Mouse (Mus musculus) lung, embryonic 15.5 days (tissue): Measurements from ENCODE around the gene Gfpt2. TPM values are rescaled to one million over a fixed set of nuclear protein-coding genes. Genes with fewer than 3 reads are reported as not detected.

Experiments
- ATAC-seq: fragments of 200-750 bp; cut with Nextera tagmentation; 2 replicates; pipeline ENCODE4 v1.8.0; 2017; ENCODE audit warnings: moderate number of reproducible peaks, borderline replicate concordance; ENCODE audit not compliant: low FRiP score, low TSS enrichment; ENCODE audit errors: extremely low read depth
- H3K27ac ChIP-seq: fragments of 300-500 bp; sonication (generic); 2 replicates; pipeline ENCODE4 v1.5.1; 2015; ENCODE audit warnings: moderate library complexity, mild to moderate bottlenecking, inconsistent platforms
- H3K27me3 ChIP-seq: fragments of 300-500 bp; sonication (generic); 2 replicates; pipeline ENCODE4 v1.6.1; 2015; ENCODE audit warnings: inconsistent platforms
- H3K36me3 ChIP-seq: fragments of 300-500 bp; sonication (generic); 2 replicates; pipeline ENCODE4 v1.6.1; 2015; ENCODE audit warnings: inconsistent platforms
- H3K4me1 ChIP-seq: fragments of 300-500 bp; sonication (generic); 2 replicates; pipeline ENCODE4 v1.6.1; 2015; ENCODE audit warnings: inconsistent platforms
- H3K4me2 ChIP-seq: fragments of 300-500 bp; sonication (generic); 2 replicates; pipeline ENCODE4 v1.6.1; 2015; ENCODE audit warnings: inconsistent platforms, mild to moderate bottlenecking, moderate library complexity
- H3K4me3 ChIP-seq: fragments of 300-500 bp; sonication (generic); 2 replicates; pipeline ENCODE4 v1.5.1; 2015; ENCODE audit warnings: mild to moderate bottlenecking, inconsistent platforms
- H3K9ac ChIP-seq: fragments of 300-500 bp; sonication (generic); 2 replicates; pipeline ENCODE4 v1.6.1; 2015; ENCODE audit warnings: inconsistent platforms
- H3K9me3 ChIP-seq: fragments of 300-500 bp; sonication (generic); 2 replicates; pipeline ENCODE4 v1.6.1; 2016; ENCODE audit warnings: inconsistent platforms
- WGBS: fragments of 180-500 bp; shearing (Covaris S2); methylation state at CpG from one replicate; pipeline ENCODE4 v1.1.7; 2015; 5-methylcytosine and 5-hydroxymethylcytosine counted together
- microRNA-seq: library from miRNA; unstranded; fragments of <30 nt; microRNA quantifications from one replicate; pipeline ENCODE4, GENCODE M21; 2016
- polyA plus RNA-seq: library from polyadenylated mRNA; unstranded; fragments of >200 nt; fragmentation: Nextera tagmentation; extraction: Ambion mirVana; gene quantifications from 2 replicates; pipeline ENCODE4 v1.2.1, GENCODE M21; 2015

Gene Gfpt2
- polyA plus RNA-seq, 1 experiment from 2014 or later, result 10.6 TPM

DNA sequence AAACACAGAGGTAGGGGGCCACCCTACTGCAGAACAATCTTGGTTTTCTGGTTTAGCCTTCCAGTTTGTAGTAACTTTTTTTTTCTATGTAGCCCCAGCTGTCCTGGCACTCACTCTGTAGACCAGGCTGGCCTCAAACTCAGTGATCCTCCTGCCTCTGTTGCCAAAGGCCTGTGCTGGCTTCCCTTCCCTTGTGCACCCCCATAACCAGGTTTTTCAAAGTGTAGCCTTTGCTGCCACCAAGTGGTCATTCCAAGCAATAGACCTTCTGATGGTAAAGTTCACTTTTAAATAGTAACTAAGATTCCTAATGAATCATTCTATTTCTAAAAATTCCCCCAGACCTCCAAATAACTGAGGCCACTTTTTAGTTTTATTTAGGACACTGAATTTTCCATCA is 75.8 kb downstream of the Gfpt2 start:
- ATAC-seq, result no peak
- no peak overlapping the region for H3K9ac ChIP-seq
- no peaks in the 10 kb centered on the region for H3K9me3 ChIP-seq
- H3K27ac ChIP-seq, result no peak overlapping the region
- no peak overlapping the region for H3K4me3 ChIP-seq
- H3K27me3 ChIP-seq, result no peaks in the 10 kb centered on the region
- H3K4me1 ChIP-seq, result no peaks in the 10 kb centered on the region
- peaks cover 38% of the 10 kb centered on the region for H3K36me3 ChIP-seq
- H3K4me2 ChIP-seq, result no peak overlapping the region

DNA sequence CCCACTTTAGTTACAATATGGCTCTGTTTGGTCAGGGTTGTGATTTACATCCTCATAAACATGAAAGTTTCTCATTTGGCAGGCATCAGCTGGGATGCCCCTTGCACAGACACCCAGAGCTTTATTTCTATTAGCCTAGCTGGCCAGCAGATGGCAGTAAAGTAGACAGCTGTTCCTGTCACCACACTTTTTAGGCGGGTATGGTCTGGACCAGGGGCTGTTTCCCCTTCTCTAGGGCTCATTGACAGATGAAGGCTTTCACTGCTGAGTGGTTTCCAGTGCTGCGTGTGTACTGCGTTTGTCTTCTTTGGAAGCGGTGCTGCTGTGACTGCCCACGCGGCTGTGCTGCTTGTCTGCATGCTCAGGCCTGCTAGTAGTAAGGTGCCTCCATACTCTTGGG is 77.9 kb downstream of the Gfpt2 start:
- Histone ChIP-seq H3K9ac (no peak overlapping the region), H3K4me3 (no peak overlapping the region), H3K9me3 (no peaks in the 10 kb centered on the region), H3K4me2 (no peak overlapping the region), H3K27ac (no peak overlapping the region), H3K27me3 (no peaks in the 10 kb centered on the region), H3K36me3 (peaks cover 38% of the 10 kb centered on the region), H3K4me1 (0 out of 2 replicates have a peak, but pooled peaks cover under 1% of the 10 kb centered on the region)
- no peak for ATAC-seq
- WGBS, result 56% methylated on average over 6 of the region's 6 CpGs

DNA sequence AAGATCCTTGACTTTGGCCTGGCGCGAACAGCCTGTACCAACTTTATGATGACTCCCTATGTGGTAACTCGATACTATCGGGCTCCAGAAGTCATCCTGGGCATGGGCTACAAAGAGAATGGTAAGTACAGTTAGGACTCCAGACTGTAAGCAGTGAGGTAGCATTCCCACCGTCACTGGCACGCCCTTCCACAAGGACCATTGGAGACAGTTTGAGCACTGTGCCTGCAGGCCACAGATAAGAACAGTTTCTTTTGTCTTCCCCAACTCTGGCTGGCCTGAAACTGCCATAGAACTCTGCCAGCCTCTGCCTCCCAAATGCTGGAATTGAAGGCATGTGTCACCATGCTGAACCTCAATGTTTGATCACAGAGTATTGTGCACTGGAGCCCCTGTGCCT is 78.8 kb downstream of the Gfpt2 start:
- Histone ChIP-seq H3K27ac (no peak overlapping the region), H3K9me3 (no peaks in the 10 kb centered on the region), H3K4me1 (0 out of 2 replicates have a peak, but pooled peaks cover 7% of the 10 kb centered on the region), H3K36me3 (peaks cover 38% of the 10 kb centered on the region), H3K4me3 (no peak overlapping the region), H3K9ac (no peak overlapping the region), H3K4me2 (no peak overlapping the region), H3K27me3 (no peaks in the 10 kb centered on the region)
- no peak for ATAC-seq
- 92% methylated on average over 6 of the region's 6 CpGs for WGBS

- no peak overlapping the region for H3K4me3 ChIP-seq
- H3K4me1 ChIP-seq, result peaks cover 15% of the 10 kb centered on the region; the same call in 1 of the 2 replicates
- H3K9ac ChIP-seq, result no peak overlapping the region
- no peaks in the 10 kb centered on the region for H3K9me3 ChIP-seq
- H3K27me3 ChIP-seq, result no peaks in the 10 kb centered on the region
- WGBS, result 75% methylated on average over 8 of the region's 8 CpGs
- peak overlapping the region; percentile 50 for H3K27ac ChIP-seq
- no peak for ATAC-seq
- no peak overlapping the region for H3K4me2 ChIP-seq
- peaks cover 18% of the 10 kb centered on the region; the same call in 1 of the 2 replicates for H3K36me3 ChIP-seq
Observed at GRCm38 (mm10) chr11:49876948-49877817, 83.2 kb downstream of the Gfpt2 start.

DNA sequence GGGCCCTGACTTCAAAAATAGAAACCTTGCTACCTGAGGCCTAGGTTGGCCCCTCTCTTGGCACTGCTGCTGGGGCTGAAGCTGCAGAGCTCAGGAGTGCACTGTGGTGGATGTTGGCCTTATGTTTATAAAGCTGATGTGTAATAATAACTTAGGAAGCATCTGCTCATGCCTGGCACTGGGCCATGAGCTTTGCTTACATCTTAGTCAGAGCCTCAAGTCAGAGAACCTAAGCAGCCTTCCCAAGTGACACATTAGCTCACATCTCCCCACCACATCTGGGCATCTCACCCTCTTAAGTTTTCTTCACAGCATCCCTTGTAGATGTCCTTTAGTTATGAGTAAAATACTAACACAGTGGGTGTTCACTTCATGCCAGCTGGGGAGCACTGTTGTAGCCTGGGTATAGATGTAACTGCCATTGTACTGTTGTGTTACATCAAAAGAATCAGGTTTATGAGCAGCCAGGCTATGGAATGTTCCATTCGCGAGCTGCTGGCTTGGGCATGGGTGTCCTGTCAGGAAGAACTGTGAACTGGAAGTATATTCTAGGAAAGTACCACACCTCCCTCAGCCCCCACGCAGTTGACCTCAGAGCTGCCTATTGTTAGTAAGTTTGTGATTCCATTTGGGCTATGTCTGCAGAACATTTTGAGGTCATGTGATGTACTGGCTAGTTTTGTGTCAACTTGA is 86.1 kb downstream of the Gfpt2 start:
- 79% methylated on average over 3 of the region's 3 CpGs for WGBS
- peak; percentile 52; the same call in 1 of the 2 replicates for ATAC-seq
- Histone ChIP-seq H3K27me3 (no peaks in the 10 kb centered on the region), H3K9me3 (no peaks in the 10 kb centered on the region), H3K36me3 (peaks cover 17% of the 10 kb centered on the region), H3K4me1 (peaks cover 15% of the 10 kb centered on the region; the same call in 1 of the 2 replicates), H3K27ac (peak overlapping the region; percentile 66), H3K4me2 (no peak overlapping the region), H3K4me3 (no peak overlapping the region), H3K9ac (no peak overlapping the region)

DNA sequence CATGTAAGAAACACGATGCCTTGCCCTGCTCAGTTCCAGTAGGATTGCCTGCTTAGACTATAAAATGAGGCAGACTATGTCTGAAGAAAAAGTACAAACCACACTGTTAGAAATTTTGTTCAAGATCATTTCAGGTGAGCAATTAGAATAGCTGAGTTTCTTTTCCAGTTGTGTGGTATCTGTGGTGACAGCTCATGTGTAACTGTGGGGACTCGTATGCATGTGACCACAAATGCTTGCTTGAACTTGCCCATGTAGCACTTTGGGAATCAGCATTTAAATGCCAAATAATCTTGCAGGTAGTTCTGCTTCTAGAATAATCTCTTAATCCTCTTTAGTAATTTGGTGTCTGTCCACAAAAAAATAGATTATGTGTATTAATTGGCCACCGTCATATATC is 89.4 kb downstream of the Gfpt2 start:
- peaks cover 18% of the 10 kb centered on the region for H3K36me3 ChIP-seq
- H3K27ac ChIP-seq, result no peak overlapping the region
- no peak for ATAC-seq
- no peak overlapping the region for H3K9ac ChIP-seq
- no peak overlapping the region for H3K4me3 ChIP-seq
- WGBS, result 87% methylated on average over 3 of the region's 3 CpGs
- H3K4me2 ChIP-seq, result no peak overlapping the region
- peaks cover 7% of the 10 kb centered on the region; the same call in 1 of the 2 replicates for H3K4me1 ChIP-seq
- H3K9me3 ChIP-seq, result no peaks in the 10 kb centered on the region
- no peaks in the 10 kb centered on the region for H3K27me3 ChIP-seq

Small RNA genes lying within 50 kb of the gene (microRNA-seq; reads per million reads assigned to microRNA genes)
- not detected for gene Gm23813

Other genes with a start within 250 kb of the Gfpt2 start
- gene Olfr1380, start 237.3 kb upstream of the Gfpt2 start, polyA plus RNA-seq, result not detected in 2 replicates
- gene Flt4, start 184.9 kb upstream of the Gfpt2 start, polyA plus RNA-seq, result 9.0 and 9.3 TPM in 2 replicates
- gene Scgb3a1, start 130.6 kb upstream of the Gfpt2 start, polyA plus RNA-seq, result 0.81 TPM in 1 of 2 replicates, not detected in the other
- 61.9 and 62.6 TPM in 2 replicates for gene Cnot6, start 81.5 kb upstream of the Gfpt2 start, polyA plus RNA-seq
- 36.1 and 38.8 TPM in 2 replicates for gene Mapk9, start 52.6 kb downstream of the Gfpt2 start, polyA plus RNA-seq
- gene Rasgef1c, start 107.7 kb downstream of the Gfpt2 start, polyA plus RNA-seq, result 0.09 and 0.15 TPM in 2 replicates
- gene Rnf130, start 231.2 kb downstream of the Gfpt2 start, polyA plus RNA-seq, result 55.5 and 58.0 TPM in 2 replicates